Mouse (Mus musculus) embryonic facial prominence, embryonic 14.5 days (tissue): ENCODE results near the gene Man1b1. TPM values are rescaled to one million over a fixed set of nuclear protein-coding genes. Genes with fewer than 3 reads are reported as not detected.

Experiments
- ATAC-seq: fragments of 200-750 bp; cut with Nextera tagmentation; 2 replicates; pipeline ENCODE4 v1.8.0; 2017; ENCODE audit warnings: low read depth, moderate number of reproducible peaks, moderate TSS enrichment
- DNase-seq: peaks from one replicate; pipeline ENCODE4 v3.0.0-alpha.2; 2015; ENCODE audit warnings: low spot score
- H3K27ac ChIP-seq: fragments of 300-500 bp; sonication (generic); replicated peaks from 2 replicates; pipeline ENCODE4 v1.5.1; 2014; ENCODE audit warnings: low read depth, mild to moderate bottlenecking, low read length, moderate library complexity
- H3K27me3 ChIP-seq: fragments of 300-500 bp; sonication (generic); replicated peaks from 2 replicates; pipeline ENCODE4 v1.6.1; 2014; ENCODE audit warnings: low read length; ENCODE audit not compliant: control insufficient read depth, insufficient read depth
- H3K36me3 ChIP-seq: fragments of 300-500 bp; sonication (generic); 2 replicates; pipeline ENCODE4 v1.6.1; 2014; ENCODE audit warnings: low read length, mixed read lengths; ENCODE audit not compliant: control insufficient read depth, insufficient read depth
- H3K4me1 ChIP-seq: fragments of 300-500 bp; sonication (generic); 2 replicates; pipeline ENCODE4 v1.6.1; 2014; ENCODE audit warnings: antibody characterized with exemption, low read length; ENCODE audit not compliant: control insufficient read depth, insufficient read depth
- H3K4me2 ChIP-seq: fragments of 300-500 bp; sonication (generic); 2 replicates; pipeline ENCODE4 v1.6.1; 2014; ENCODE audit warnings: low read depth, mild to moderate bottlenecking, low read length, moderate library complexity, mixed read lengths
- H3K4me3 ChIP-seq: fragments of 300-500 bp; sonication (generic); 2 replicates; pipeline ENCODE4 v1.5.1; 2014; ENCODE audit warnings: low read depth, mild to moderate bottlenecking, low read length
- H3K9ac ChIP-seq: fragments of 300-500 bp; sonication (generic); 2 replicates; pipeline ENCODE4 v1.6.1; 2014; ENCODE audit warnings: low read depth, mild to moderate bottlenecking, low read length, moderate library complexity, mixed read lengths
- H3K9me3 ChIP-seq: fragments of 300-500 bp; sonication (generic); 2 replicates; pipeline ENCODE4 v1.6.1; 2016; ENCODE audit warnings: low read length; ENCODE audit not compliant: control insufficient read depth
- WGBS: fragments of 180-500 bp; shearing (Covaris S2); extraction: QIAGEN DNeasy Blood & Tissue Kit; methylation state at CpG from one replicate; pipeline ENCODE4 v1.1.7; 2014; 5-methylcytosine and 5-hydroxymethylcytosine counted together
- polyA plus RNA-seq: library from polyadenylated mRNA; unstranded; fragments of >200 nt; fragmentation: Nextera tagmentation; extraction: Ambion mirVana; gene quantifications from 2 replicates; pipeline ENCODE4 v1.2.1, GENCODE M21; 2014

Man1b1 gene
- polyA plus RNA-seq, 1 experiment from 2014 or later = 75.0 TPM

DNA sequence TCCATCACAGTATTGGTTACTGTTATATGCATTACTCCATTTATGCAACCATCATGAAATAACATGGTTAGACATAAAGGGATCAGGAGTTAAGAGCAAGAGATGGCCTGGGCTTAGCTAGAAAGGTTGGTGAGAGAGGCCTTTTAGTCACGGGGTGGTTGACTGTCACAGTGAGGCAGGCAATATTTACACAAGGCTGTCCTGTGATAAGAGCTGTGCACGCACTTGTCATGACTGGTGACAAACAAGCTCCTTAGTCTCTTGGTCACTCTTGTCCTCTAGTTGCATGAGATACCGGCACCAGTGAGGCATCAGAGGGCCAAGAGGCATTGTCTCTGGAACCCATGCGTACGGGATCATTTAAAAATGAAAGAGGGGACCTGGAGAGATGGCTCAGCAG lies 52.4 kb downstream of the Man1b1 start:
- DNase-seq (no peak), ATAC-seq (no peak)
- 81% methylated on average over 5 of the region's 5 CpGs for WGBS
- Histone ChIP-seq H3K27ac (no peak overlapping the region), H3K4me3 (no peak overlapping the region), H3K4me2 (no peak overlapping the region), H3K9ac (no peak overlapping the region), H3K4me1 (no peaks in the 10 kb centered on the region), H3K27me3 (peaks cover 3% of the 10 kb centered on the region; the same call in 1 of the 2 replicates), H3K36me3 (no peaks in the 10 kb centered on the region), H3K9me3 (no peaks in the 10 kb centered on the region)

DNA sequence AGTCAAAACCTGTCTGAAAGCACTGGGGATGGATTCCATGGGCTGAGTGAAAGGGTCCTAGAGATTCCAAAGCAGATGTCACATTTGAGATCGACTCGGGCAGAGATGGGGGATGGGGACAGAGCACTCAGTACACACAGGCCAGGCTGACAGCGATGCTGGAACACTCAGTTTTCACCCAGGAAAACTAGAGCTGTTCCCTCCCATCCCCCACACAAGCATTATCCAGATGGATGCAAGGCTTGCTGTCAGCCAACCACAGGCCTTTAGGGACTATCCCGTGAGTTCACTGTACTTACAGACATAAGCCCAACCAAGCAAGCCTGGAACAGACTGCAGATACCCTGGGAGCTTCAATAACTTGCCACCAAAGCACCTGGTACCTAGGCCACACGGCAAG lies 59.1 kb downstream of the Man1b1 start:
- peak; percentile 32 for DNase-seq
- 49% methylated on average over 5 of the region's 5 CpGs for WGBS
- Histone ChIP-seq H3K4me2 (no peak overlapping the region), H3K36me3 (no peaks in the 10 kb centered on the region), H3K27me3 (peaks cover 22% of the 10 kb centered on the region), H3K27ac (no peak overlapping the region), H3K9me3 (no peaks in the 10 kb centered on the region), H3K4me1 (0 out of 2 replicates have a peak, but pooled peaks cover 4% of the 10 kb centered on the region), H3K4me3 (no peak overlapping the region), H3K9ac (no peak overlapping the region)
- peak; percentile 35; the same call in 1 of the 2 replicates for ATAC-seq

DNA sequence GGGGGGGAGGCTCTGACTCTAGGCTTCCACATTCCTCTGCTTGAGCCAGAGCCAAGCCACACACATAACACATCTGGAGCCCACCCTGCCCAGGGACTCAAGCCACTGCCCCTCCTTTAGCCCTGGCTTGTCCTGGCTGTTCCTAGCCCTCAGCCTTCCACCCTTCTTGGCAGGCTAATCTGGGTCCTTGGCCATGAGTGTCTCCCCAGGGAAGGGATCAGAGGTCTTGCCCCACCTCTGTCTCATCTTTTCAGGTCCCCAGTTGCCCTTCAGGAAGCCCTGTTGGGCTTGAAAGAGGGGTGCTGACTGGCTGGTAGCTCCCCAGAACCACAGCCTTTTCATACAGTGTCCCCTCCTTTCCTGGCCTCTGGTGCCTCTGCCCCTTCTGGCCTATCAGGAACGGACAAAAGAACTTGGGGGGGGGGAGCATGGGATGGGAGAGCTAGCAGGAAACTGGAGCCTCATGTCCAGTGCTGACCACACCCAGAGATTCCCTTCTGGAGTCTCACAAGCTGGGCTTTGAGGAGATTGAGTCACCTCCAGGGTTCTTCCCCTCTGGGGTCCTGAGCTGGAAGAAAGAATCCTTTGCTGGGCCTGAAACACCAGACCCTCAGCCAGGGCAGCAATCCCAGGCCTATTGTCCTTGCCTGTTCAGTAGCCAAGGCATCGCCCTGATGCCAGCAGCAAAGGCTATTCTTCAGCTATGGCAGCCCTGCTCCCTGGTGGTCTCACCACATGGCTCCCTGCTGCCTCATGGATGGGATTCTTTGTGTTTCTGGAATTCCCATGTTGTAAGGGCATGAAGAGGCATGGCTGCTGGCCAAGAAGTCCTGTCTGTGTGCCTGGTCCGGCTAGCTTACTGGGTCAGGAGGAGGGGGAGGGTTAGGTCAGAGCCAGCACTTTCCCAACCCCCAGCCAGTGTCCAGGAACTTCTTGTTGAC lies 62.4 kb downstream of the Man1b1 start:
- Histone ChIP-seq H3K9me3 (no peaks in the 10 kb centered on the region), H3K4me2 (no peak overlapping the region), H3K4me1 (0 out of 2 replicates have a peak, but pooled peaks cover 4% of the 10 kb centered on the region), H3K27me3 (peaks cover 54% of the 10 kb centered on the region), H3K4me3 (no peak overlapping the region), H3K36me3 (no peaks in the 10 kb centered on the region), H3K27ac (no peak overlapping the region), H3K9ac (0 out of 2 replicates have a peak overlapping the region, but pooled peaks have one; percentile 21)
- WGBS = 35% methylated on average over 3 of the region's 3 CpGs
- peak; percentile 23; the same call in 1 of the 2 replicates for ATAC-seq
- peak; percentile 29 for DNase-seq

DNA sequence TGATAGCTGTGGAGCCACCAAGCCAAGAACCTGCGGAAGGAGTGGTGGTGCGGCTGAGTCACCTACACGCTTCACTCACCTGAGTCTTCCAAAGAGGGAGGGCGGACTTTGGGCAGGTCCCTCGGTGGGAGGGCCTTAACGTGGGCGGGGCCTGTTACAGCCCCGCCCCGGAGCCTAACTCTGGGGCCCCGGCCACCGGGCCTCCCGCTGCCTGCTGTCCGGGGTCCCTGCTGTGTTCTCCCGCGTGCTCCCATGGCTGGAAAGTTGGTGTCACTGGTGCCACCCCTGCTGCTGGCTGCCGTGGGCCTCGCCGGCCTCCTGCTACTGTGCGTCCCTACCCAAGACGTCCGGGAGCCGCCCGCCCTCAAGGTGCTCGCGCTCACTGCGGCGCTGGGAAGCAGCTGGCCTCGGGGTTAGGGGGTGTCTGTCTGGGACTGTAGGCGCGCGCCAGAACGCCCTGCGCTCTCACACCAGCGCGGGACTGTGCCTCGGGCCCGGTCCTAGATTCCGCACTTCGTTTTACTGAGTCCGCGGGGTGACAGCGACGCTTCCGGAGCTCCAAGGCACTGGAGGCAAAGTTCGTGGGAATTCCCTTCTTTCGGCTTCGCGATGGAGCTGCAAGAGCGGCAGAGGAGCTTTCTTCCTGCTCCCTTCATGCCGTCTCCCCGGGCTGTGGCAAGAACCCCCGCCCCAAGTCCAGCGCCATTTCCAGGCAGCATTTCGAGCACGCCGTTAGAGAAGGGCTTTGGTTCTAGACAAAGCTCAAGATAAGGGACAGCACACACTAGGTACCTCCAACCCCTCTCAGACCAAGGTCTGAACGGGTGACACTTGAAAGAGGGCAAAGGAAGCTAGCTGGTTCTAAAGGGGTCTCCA lies 63.8 kb downstream of the Man1b1 start, which contains the start of gene Entpd2:
Gene Entpd2, plus strand, starts transcription at position 154 of the 876 bp plus-strand sequence.
- ATAC-seq (peak; percentile 34; the same call in 1 of the 2 replicates), DNase-seq (peak; percentile 26)
- WGBS = 2% methylated on average over 34 of the region's 57 CpGs
- Histone ChIP-seq H3K36me3 (no peaks in the 10 kb centered on the region), H3K27ac (no peak within 1 kb of the TSS), H3K4me1 (0 out of 2 replicates have a peak, but pooled peaks cover 4% of the 10 kb centered on the region), H3K27me3 (peaks cover 68% of the 10 kb centered on the region), H3K9ac (peak within 1 kb of the TSS; percentile 53), H3K9me3 (no peaks in the 10 kb centered on the region), H3K4me2 (peak within 1 kb of the TSS; percentile 72), H3K4me3 (peak within 1 kb of the TSS; percentile 39)

DNA sequence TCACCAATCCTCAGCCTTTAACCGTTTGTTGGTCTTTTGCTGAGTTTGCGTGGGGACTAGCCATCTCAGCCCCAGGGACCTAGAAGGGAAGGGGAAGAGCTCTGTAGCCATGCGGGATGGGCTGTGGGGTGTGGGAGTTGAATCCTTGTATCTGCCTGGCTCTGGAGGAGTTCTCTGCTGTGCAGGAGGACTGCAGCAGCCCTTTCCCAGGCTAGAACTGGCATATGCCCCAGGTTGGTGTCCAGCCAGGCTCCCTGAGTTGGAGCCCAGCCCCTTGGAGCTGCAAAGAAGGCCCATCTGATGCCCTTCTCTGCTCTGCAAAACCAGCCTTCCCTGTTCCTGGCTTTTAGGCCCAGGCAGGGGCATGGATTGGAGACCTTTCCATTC lies 64.5 kb downstream of the Man1b1 start:
- Histone ChIP-seq H3K27ac (no peak overlapping the region), H3K9ac (no peak overlapping the region), H3K27me3 (peaks cover 75% of the 10 kb centered on the region), H3K9me3 (no peaks in the 10 kb centered on the region), H3K4me3 (no peak overlapping the region), H3K4me2 (peak overlapping the region; percentile 72; the same call in 1 of the 2 replicates), H3K4me1 (0 out of 2 replicates have a peak, but pooled peaks cover 4% of the 10 kb centered on the region), H3K36me3 (no peaks in the 10 kb centered on the region)
- 45% methylated on average over 3 of the region's 3 CpGs for WGBS
- ATAC-seq = no peak
- DNase-seq = no peak

DNA sequence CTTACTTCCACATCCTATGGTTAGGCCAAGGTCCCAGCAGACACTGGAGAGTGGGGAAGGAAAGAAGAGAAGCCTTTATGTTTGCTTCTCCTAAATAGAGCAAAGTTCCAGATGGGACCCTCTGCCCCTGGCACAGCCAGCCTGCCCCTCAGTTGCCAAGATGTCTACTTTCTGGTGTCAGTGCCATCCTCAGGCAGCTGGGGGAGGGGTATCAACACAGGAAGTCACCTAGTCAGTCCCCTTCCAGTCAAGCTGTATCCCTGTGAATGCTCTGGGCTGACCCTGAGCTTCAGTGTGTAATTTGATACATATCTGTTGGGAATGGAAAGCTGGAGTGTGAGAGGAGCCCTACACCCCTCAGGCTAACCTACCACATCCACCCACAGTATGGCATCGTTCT lies 64.9 kb downstream of the Man1b1 start:
- H3K27me3 ChIP-seq = peaks cover 79% of the 10 kb centered on the region
- no peak overlapping the region for H3K9ac ChIP-seq
- H3K9me3 ChIP-seq = no peaks in the 10 kb centered on the region
- H3K27ac ChIP-seq = no peak overlapping the region
- H3K4me3 ChIP-seq = no peak overlapping the region
- 0 out of 2 replicates have a peak, but pooled peaks cover 4% of the 10 kb centered on the region for H3K4me1 ChIP-seq
- no peaks in the 10 kb centered on the region for H3K36me3 ChIP-seq
- no peak for DNase-seq
- 43% methylated on average over 1 of the region's 1 CpGs for WGBS
- no peak overlapping the region for H3K4me2 ChIP-seq
- no peak for ATAC-seq

DNA sequence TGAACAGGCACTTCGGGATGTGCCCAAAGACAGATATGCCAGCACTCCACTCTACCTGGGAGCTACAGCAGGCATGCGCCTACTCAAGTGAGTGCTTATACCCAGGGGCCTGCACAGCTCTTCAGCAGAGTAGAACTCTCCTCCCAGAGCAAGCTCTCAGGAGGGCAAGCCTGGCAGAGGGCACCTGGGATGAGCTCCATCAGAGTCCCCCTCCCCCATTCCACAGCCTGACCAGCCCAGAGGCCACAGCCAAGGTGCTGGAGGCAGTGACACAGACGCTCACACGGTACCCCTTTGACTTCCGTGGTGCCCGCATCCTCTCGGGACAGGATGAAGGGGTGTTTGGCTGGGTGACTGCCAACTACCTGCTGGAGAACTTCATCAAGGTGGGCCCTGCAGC lies 65.9 kb downstream of the Man1b1 start:
- no peaks in the 10 kb centered on the region for H3K9me3 ChIP-seq
- H3K4me1 ChIP-seq = 0 out of 2 replicates have a peak, but pooled peaks cover 4% of the 10 kb centered on the region

DNA sequence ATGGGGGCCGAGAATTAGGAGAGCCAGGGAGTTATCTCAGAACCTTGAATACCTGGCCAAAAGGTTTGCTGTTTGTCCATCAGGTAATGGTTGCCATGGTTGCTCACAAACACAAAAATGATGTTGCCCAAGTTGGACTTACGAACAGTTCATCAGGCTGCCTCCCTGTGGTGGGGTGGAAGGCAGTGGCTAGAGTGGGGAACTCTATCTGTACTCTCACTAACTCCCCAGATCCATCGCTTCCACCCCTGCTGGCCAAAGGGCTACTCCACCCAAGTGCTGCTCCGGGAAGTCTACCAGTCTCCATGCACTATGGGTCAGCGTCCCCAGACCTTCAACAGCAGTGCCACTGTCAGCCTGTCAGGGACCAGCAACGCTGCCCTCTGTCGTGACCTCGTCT lies 66.9 kb downstream of the Man1b1 start, which contains the start of gene Npdc1:
Gene Npdc1, plus strand, starts transcription at position 301 of the 400 bp plus-strand sequence.
- no peak for ATAC-seq
- no peak for DNase-seq
- H3K9me3 ChIP-seq = no peaks in the 10 kb centered on the region
- H3K4me1 ChIP-seq = 0 out of 2 replicates have a peak, but pooled peaks cover 4% of the 10 kb centered on the region
- no peak within 1 kb of the TSS for H3K9ac ChIP-seq
- H3K27ac ChIP-seq = no peak within 1 kb of the TSS
- 68% methylated on average over 8 of the region's 8 CpGs for WGBS
- H3K27me3 ChIP-seq = peaks cover 97% of the 10 kb centered on the region
- H3K4me3 ChIP-seq = no peak within 1 kb of the TSS
- no peaks in the 10 kb centered on the region for H3K36me3 ChIP-seq
- H3K4me2 ChIP-seq = no peak within 1 kb of the TSS

More for the DNA sequence above, 65.9 kb downstream of the Man1b1 start:
- Histone ChIP-seq H3K27ac (no peak overlapping the region), H3K4me3 (no peak overlapping the region), H3K27me3 (peaks cover 89% of the 10 kb centered on the region), H3K9ac (no peak overlapping the region), H3K4me2 (no peak overlapping the region), H3K36me3 (no peaks in the 10 kb centered on the region)
- 92% methylated on average over 7 of the region's 7 CpGs for WGBS
- ATAC-seq (no peak), DNase-seq (no peak)
